Mouse (Mus musculus): ENCODE data around the gene Gm4303.
"Not testable (repeated sequence)": the region's sequence is repeated elsewhere in the genome, so short reads cannot be mapped to it uniquely, and the experiment has no call there.

DNA sequence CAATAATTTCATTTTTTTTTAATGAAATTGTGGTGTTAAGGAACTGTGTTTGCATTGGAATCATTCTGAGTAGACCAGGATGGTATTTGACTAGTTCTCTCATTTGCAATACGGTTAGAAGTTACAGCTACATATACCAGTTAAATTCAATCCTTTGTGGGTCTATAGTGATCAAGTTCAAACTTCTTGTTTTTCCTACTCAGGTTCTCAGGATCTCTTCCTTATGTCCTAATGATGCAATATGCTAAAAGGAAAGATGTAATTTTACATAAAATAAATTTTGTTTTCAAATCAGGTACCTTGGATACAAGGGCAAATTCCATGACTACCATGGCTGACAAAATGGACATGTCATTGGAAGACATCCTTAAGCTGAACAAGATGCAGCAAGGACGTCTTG, 10.4 kb upstream of the Gm4303 start, which contains the start of gene Gm4301:
- not testable (repeated sequence) for TF ChIP-seq CTCF (conservative IDR thresholded peaks at IDR 0.05; ENCODE audit: low read length); NANOG (IDR thresholded peaks at IDR 0.05; ENCODE audit: borderline replicate concordance, low read length)

Measured in E14TG2a.4 (cell line).